Mouse (Mus musculus) intestine, embryonic 16.5 days (tissue): ENCODE measurements around the gene Akap7. TPM values are rescaled to one million over a fixed set of nuclear protein-coding genes. Genes with fewer than 3 reads are reported as not detected.

Source experiments
- ATAC-seq: fragments of 200-750 bp; cut with Nextera tagmentation; 2 replicates; pipeline ENCODE4 v1.8.0; 2017; ENCODE audit warnings: moderate TSS enrichment, moderate library complexity
- H3K27ac ChIP-seq: fragments of 300-500 bp; sonication (generic); 2 replicates; pipeline ENCODE4 v1.5.1; 2014; ENCODE audit warnings: mild to moderate bottlenecking, low read length
- H3K27me3 ChIP-seq: fragments of 300-500 bp; sonication (generic); replicated peaks from 2 replicates; pipeline ENCODE4 v1.6.1; 2014; ENCODE audit warnings: low read length, control low read depth, mixed read lengths; ENCODE audit not compliant: control insufficient read depth, insufficient read depth
- H3K36me3 ChIP-seq: fragments of 300-500 bp; sonication (generic); 2 replicates; pipeline ENCODE4 v1.6.1; 2014; ENCODE audit warnings: low read length, control low read depth; ENCODE audit not compliant: control insufficient read depth, insufficient read depth
- H3K4me1 ChIP-seq: fragments of 300-500 bp; sonication (generic); 2 replicates; pipeline ENCODE4 v1.6.1; 2014; ENCODE audit warnings: low read length, control low read depth, mixed read lengths; ENCODE audit not compliant: control insufficient read depth, insufficient read depth
- H3K4me2 ChIP-seq: fragments of 300-500 bp; sonication (generic); 2 replicates; pipeline ENCODE4 v1.6.1; 2014; ENCODE audit warnings: low read depth, low read length, control low read depth
- H3K4me3 ChIP-seq: fragments of 300-500 bp; sonication (generic); 2 replicates; pipeline ENCODE4 v1.5.1; 2014; ENCODE audit warnings: mild to moderate bottlenecking, low read length
- H3K9ac ChIP-seq: fragments of 300-500 bp; sonication (generic); 2 replicates; pipeline ENCODE4 v1.6.1; 2014; ENCODE audit warnings: low read depth, low read length
- H3K9me3 ChIP-seq: fragments of 300-500 bp; sonication (generic); 2 replicates; pipeline ENCODE4 v1.6.1; 2016; ENCODE audit warnings: low read length, control low read depth; ENCODE audit not compliant: control insufficient read depth
- WGBS: fragments of 180-500 bp; shearing (Covaris S2); extraction: QIAGEN DNeasy Blood & Tissue Kit; methylation state at CpG from one replicate; pipeline ENCODE4 v1.1.7; 2014; 5-methylcytosine and 5-hydroxymethylcytosine counted together
- polyA plus RNA-seq: library from polyadenylated mRNA; unstranded; fragments of >200 nt; fragmentation: Nextera tagmentation; extraction: Ambion mirVana; gene quantifications from 2 replicates; pipeline ENCODE4 v1.2.1, GENCODE M21; 2015

The Akap7 gene
- polyA plus RNA-seq = 27.6 and 32.1 TPM in 2 replicates

DNA sequence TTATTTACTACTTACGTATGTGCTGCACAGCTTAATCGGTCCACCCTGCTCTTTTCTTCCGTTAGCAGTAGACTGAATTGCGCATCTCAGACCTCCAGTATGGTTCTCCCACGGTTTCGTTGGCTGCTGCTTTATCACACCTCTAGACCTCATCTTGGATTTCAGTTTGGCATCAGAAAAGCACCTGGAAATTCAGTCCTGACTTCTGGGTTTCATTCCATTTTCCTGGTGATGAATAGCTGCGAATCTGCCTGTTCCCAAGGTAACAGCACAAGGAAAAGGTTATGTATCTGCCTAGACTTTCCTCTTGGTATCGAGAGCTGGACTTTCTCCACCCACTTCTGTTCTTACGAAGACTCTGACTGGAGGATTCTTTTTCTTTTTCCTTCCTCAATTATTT, at the start of gene Akap7:
Gene Akap7 (minus strand): TSS at position 101 of the 400 bp plus-strand sequence.
- H3K9ac ChIP-seq = no peak within 1 kb of the TSS
- 91% methylated on average over 9 of the region's 9 CpGs for WGBS
- H3K27me3 ChIP-seq = no peaks in the 10 kb centered on the region
- H3K9me3 ChIP-seq = no peaks in the 10 kb centered on the region
- no peak within 1 kb of the TSS for H3K27ac ChIP-seq
- no peak within 1 kb of the TSS for H3K4me3 ChIP-seq
- no peaks in the 10 kb centered on the region for H3K36me3 ChIP-seq
- no peaks in the 10 kb centered on the region for H3K4me1 ChIP-seq
- H3K4me2 ChIP-seq = no peak within 1 kb of the TSS
- no peak for ATAC-seq

DNA sequence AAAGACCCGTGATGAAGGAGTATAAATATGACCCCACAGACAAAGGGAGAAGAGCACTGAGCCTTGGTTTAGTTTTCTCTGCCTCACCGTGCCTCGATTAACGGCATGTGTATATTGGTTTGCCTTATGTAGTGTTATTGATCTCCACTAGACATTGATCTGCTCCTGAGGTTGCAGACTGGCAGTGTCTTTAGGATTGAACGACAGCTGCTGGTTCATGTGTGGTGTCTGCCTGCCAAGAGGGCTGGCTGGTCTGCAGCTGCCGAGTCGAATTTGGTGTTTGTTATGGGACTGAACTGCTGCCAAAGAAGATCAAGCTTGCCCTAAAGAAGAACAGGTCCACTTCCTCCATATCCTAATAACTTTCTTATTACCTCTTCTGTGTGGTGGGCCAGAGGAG, 46.7 kb upstream of the Akap7 start:
- ATAC-seq = no peak
- no peaks in the 10 kb centered on the region for H3K27me3 ChIP-seq
- H3K27ac ChIP-seq = no peak overlapping the region
- H3K36me3 ChIP-seq = no peaks in the 10 kb centered on the region
- no peaks in the 10 kb centered on the region; the same call in 1 of the 2 replicates for H3K4me1 ChIP-seq
- H3K9ac ChIP-seq = no peak overlapping the region
- H3K4me3 ChIP-seq = no peak overlapping the region
- WGBS = 79% methylated on average over 7 of the region's 7 CpGs
- no peak overlapping the region for H3K4me2 ChIP-seq
- H3K9me3 ChIP-seq = no peaks in the 10 kb centered on the region; the same call in 1 of the 2 replicates

DNA sequence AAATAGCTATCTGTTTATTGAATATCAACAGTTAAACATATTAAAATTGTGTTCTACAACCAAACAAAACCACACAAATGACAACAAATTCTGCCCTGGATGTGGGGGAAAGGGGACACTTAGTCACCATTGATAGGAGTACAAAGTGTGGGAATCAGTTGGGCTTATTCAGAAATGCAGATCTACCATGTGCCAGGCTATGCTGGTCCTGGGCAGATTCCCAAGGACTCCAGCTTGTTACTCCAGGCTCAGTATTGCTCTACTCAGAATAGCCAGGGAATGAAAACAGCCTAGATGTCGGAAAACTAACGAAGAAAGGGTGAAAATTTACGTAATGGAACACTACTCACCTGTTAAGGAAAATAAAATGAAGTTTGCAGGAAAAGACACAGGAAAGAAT, 46.3 kb upstream of the Akap7 start:
- no peaks in the 10 kb centered on the region for H3K27me3 ChIP-seq
- H3K27ac ChIP-seq = no peak overlapping the region
- H3K9ac ChIP-seq = no peak overlapping the region
- no peaks in the 10 kb centered on the region; the same call in 1 of the 2 replicates for H3K9me3 ChIP-seq
- no peaks in the 10 kb centered on the region; the same call in 1 of the 2 replicates for H3K4me1 ChIP-seq
- H3K36me3 ChIP-seq = no peaks in the 10 kb centered on the region
- H3K4me2 ChIP-seq = no peak overlapping the region
- no peak overlapping the region for H3K4me3 ChIP-seq
- 92% methylated on average over 3 of the region's 3 CpGs for WGBS
- no peak for ATAC-seq

DNA sequence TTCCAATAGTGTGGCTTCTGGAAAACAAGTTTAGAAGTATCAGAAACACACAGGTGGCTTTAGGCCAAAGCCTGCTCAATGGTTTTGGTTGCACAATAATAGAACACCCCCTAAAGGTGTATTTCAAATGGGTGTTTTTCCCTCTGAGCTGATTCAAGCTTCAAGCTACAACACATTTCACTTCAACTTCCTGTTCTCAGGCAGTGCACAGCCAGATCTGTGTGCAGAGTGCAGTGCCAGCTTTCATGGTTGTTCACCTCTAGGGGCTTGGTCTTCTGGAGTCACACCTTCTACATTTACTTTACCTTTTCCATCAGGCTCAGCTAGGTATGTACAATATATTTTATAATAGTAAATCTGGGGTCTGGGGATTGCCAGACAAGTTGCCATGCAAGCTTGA, 35.1 kb upstream of the Akap7 start:
- H3K27ac ChIP-seq = no peak overlapping the region
- H3K4me2 ChIP-seq = no peak overlapping the region
- no peaks in the 10 kb centered on the region for H3K36me3 ChIP-seq
- H3K4me1 ChIP-seq = no peaks in the 10 kb centered on the region
- H3K9ac ChIP-seq = no peak overlapping the region
- H3K27me3 ChIP-seq = no peaks in the 10 kb centered on the region
- no peak for ATAC-seq
- H3K4me3 ChIP-seq = no peak overlapping the region
- no peaks in the 10 kb centered on the region for H3K9me3 ChIP-seq

DNA sequence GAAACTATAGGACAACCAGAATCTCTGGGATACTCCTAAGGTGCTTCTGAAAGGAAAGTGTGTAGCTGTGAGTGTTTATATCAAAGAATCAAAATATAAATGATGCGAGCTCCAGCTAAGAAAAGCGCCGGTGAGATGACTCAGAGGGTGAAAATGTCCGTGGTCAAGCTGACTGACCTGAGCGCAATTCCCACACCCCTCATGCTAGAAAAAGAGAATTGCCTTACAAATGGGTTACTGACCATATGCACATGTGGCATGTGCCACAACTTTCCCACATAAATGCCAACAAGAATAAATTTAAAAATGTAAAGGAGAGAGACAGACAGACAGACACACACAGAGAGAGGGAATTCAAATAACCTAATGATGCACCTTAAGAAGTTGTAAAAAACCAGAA, 33.0 kb upstream of the Akap7 start:
- WGBS = 95% methylated on average over 5 of the region's 5 CpGs

DNA sequence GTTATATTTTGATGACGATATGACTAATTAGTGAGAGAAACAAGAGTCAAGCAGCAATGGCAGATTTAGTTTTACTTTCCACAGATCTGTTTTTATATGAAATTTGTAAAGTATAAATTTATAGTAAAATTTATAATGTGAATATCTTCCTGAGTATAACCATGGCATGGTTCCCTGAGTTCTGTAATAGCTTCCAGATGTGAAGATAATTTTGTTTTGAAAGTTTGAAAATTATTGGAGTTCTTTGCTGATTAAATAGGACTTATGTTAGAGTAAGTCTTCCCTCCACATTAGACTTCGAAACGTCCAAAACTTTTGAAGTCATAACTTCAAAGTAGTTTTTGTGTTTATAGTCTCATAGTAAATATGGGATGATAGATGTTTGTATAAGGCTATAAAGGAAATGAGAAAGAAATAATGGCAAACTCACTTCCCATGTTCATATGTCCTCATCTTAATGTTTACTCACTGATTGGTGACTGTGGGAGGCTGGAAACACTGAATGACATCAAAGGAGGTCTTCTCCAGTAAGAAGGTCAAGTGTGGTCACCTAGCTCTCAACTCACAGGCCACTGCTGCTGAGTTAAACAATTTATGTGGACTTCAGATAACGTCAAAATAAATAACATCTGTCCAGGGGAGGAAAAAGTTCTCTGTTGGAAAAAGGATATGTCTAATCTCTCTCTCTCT, 25.9 kb upstream of the Akap7 start:
- Histone ChIP-seq H3K4me1 (no peaks in the 10 kb centered on the region), H3K27ac (no peak overlapping the region), H3K4me2 (no peak overlapping the region), H3K9ac (no peak overlapping the region), H3K4me3 (no peak overlapping the region), H3K9me3 (no peaks in the 10 kb centered on the region), H3K27me3 (no peaks in the 10 kb centered on the region), H3K36me3 (no peaks in the 10 kb centered on the region)
- 61% methylated on average over 4 of the region's 4 CpGs for WGBS
- ATAC-seq = no peak

More for the DNA sequence above, 33.0 kb upstream of the Akap7 start:
- no peak for ATAC-seq
- Histone ChIP-seq H3K27me3 (no peaks in the 10 kb centered on the region), H3K4me3 (no peak overlapping the region), H3K9me3 (no peaks in the 10 kb centered on the region), H3K36me3 (no peaks in the 10 kb centered on the region), H3K4me2 (no peak overlapping the region), H3K9ac (no peak overlapping the region), H3K27ac (no peak overlapping the region), H3K4me1 (no peaks in the 10 kb centered on the region)

DNA sequence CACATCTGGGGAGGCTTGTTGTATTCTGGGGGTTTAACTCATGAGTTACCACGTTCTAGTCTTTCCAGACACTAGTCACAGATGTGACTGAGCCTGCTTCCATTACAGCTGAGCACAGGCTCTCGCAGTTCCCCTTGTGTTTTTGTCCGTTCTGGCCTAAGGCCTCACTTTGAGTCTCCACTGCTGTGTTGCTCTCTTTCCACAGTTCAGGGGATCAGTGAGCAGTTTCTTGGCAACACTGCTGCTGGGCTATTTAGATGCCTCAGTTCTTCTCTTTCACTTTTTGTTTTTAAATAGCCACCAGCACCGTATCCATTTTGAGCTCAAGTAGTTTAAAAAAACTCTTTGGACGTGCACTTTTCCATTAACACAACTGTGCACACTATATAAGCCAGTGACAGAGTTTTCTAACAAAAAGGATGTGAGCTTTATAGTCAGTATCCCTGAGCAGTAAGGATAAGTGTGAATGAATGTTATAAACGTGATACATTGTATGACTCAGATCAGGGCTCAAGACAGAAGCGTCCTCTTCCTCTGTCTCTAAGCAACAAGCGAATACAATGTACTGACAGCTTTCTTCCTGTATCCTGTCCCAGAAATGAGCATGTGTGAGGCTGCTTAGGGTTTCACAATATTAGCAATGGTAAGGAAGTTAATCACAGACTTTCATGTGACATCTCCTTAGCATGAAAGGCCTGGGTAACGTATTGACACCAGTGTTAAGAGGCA, 23.8 kb upstream of the Akap7 start:
- Histone ChIP-seq H3K27me3 (no peaks in the 10 kb centered on the region), H3K9me3 (no peaks in the 10 kb centered on the region), H3K4me1 (no peaks in the 10 kb centered on the region), H3K4me3 (no peak overlapping the region), H3K36me3 (no peaks in the 10 kb centered on the region), H3K27ac (no peak overlapping the region), H3K4me2 (no peak overlapping the region), H3K9ac (no peak overlapping the region)
- peak; percentile 58 for ATAC-seq
- WGBS = 60% methylated on average over 9 of the region's 9 CpGs

DNA sequence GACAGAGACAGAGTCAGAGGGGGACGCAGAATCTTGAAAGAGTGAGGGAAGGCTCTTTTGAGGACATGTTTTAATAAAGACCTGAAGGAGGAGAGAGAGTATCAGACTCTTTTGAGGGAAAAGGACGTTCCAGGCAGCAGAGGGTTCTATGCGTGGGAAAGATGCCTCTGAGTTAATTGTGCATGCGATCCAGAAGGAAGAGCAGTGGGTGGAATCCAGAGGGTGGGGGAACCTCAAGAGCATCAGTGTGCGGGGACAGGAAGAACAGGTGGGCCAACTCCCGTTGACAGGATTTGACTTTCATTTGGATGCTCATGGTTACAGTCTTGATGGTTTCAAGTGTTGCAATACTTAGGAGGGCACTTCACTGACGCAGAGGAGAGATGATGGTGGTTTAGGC, 22.4 kb upstream of the Akap7 start:
- ATAC-seq = no peak
- Histone ChIP-seq H3K36me3 (no peaks in the 10 kb centered on the region), H3K27me3 (no peaks in the 10 kb centered on the region), H3K9me3 (no peaks in the 10 kb centered on the region), H3K27ac (no peak overlapping the region), H3K4me2 (no peak overlapping the region), H3K4me1 (no peaks in the 10 kb centered on the region), H3K4me3 (no peak overlapping the region), H3K9ac (no peak overlapping the region)
- WGBS = 87% methylated on average over 7 of the region's 7 CpGs

DNA sequence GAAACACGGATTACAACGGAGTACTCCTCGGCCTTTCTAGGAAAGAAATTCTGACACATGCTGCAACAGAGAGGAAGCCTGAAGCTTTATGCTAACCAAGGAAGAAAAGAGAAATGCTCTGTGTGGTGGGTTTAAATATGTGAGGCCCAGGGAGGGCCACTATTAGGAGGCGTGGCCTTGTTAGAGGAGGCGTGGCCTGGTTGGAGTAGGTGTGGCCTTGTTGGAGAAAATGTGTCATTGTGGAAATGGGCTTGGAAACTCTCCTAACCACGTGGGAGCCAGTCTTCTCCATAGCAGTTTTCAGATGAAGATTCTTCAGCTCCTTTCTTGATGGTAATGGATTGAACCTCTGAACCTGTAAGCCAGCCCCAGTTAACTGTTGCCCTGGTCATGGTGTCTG, 19.8 kb upstream of the Akap7 start:
- Histone ChIP-seq H3K9me3 (no peaks in the 10 kb centered on the region), H3K36me3 (no peaks in the 10 kb centered on the region), H3K4me3 (no peak overlapping the region), H3K27me3 (no peaks in the 10 kb centered on the region), H3K9ac (no peak overlapping the region), H3K4me1 (no peaks in the 10 kb centered on the region), H3K4me2 (no peak overlapping the region), H3K27ac (no peak overlapping the region)
- no peak for ATAC-seq
- 83% methylated on average over 6 of the region's 6 CpGs for WGBS
